Mouse (Mus musculus) limb, embryonic 15.5 days (tissue): Measurements from ENCODE around the gene Slc15a5. TPM values are rescaled to one million over a fixed set of nuclear protein-coding genes. Genes with fewer than 3 reads are reported as not detected.

Experiments
- ATAC-seq: fragments of 200-750 bp; cut with Nextera tagmentation; 2 replicates; pipeline ENCODE4 v1.8.0; 2017; ENCODE audit warnings: low read depth, moderate TSS enrichment; ENCODE audit not compliant: insufficient number of reproducible peaks, low FRiP score, low TSS enrichment
- H3K27ac ChIP-seq: fragments of 300-500 bp; sonication (generic); 2 replicates; pipeline ENCODE4 v1.5.1; 2015; ENCODE audit warnings: moderate library complexity, mild to moderate bottlenecking, inconsistent platforms
- H3K27me3 ChIP-seq: fragments of 300-500 bp; sonication (generic); 2 replicates; pipeline ENCODE4 v1.6.1; 2015; ENCODE audit warnings: inconsistent platforms
- H3K36me3 ChIP-seq: fragments of 300-500 bp; sonication (generic); 2 replicates; pipeline ENCODE4 v1.6.1; 2015; ENCODE audit warnings: inconsistent platforms
- H3K4me1 ChIP-seq: fragments of 300-500 bp; sonication (generic); 2 replicates; pipeline ENCODE4 v1.6.1; 2015; ENCODE audit warnings: inconsistent platforms
- H3K4me2 ChIP-seq: fragments of 300-500 bp; sonication (generic); 2 replicates; pipeline ENCODE4 v1.6.1; 2015; ENCODE audit warnings: mild to moderate bottlenecking, inconsistent platforms
- H3K4me3 ChIP-seq: fragments of 300-500 bp; sonication (generic); 2 replicates; pipeline ENCODE4 v1.5.1; 2015; ENCODE audit warnings: mild to moderate bottlenecking, inconsistent platforms
- H3K9ac ChIP-seq: fragments of 300-500 bp; sonication (generic); 2 replicates; pipeline ENCODE4 v1.6.1; 2015; ENCODE audit warnings: inconsistent platforms
- H3K9me3 ChIP-seq: fragments of 300-500 bp; sonication (generic); 2 replicates; pipeline ENCODE4 v1.6.1; 2016; ENCODE audit warnings: inconsistent platforms
- WGBS: fragments of 180-500 bp; shearing (Covaris S2); methylation state at CpG from one replicate; pipeline ENCODE4 v1.1.7; 2015; 5-methylcytosine and 5-hydroxymethylcytosine counted together
- polyA plus RNA-seq: library from polyadenylated mRNA; unstranded; fragments of >200 nt; fragmentation: Nextera tagmentation; extraction: Ambion mirVana; gene quantifications from 2 replicates; pipeline ENCODE4 v1.2.1, GENCODE M21; 2015

Gene Slc15a5
- polyA plus RNA-seq, 1 experiment from 2014 or later = not detected

- Histone ChIP-seq H3K27me3 (no peaks in the 10 kb centered on the region), H3K36me3 (no peaks in the 10 kb centered on the region), H3K9ac (no peak overlapping the region), H3K9me3 (no peaks in the 10 kb centered on the region), H3K27ac (no peak overlapping the region), H3K4me2 (no peak overlapping the region), H3K4me1 (no peaks in the 10 kb centered on the region), H3K4me3 (no peak overlapping the region)
- WGBS = 83% methylated on average over 5 of the region's 5 CpGs
- ATAC-seq = no peak
Measured at GRCm38 (mm10) chr6:138077681-138078439, 1.9 kb downstream of the Slc15a5 start.

- Histone ChIP-seq H3K9me3 (no peaks in the 10 kb centered on the region), H3K36me3 (no peaks in the 10 kb centered on the region), H3K27me3 (no peaks in the 10 kb centered on the region), H3K4me2 (no peak overlapping the region), H3K4me1 (no peaks in the 10 kb centered on the region), H3K9ac (no peak overlapping the region), H3K27ac (no peak overlapping the region), H3K4me3 (no peak overlapping the region)
- ATAC-seq = no peak
- 94% methylated on average over 1 of the region's 1 CpGs for WGBS
Measured at GRCm38 (mm10) chr6:138075723-138076122, 4.0 kb downstream of the Slc15a5 start.

GRCm38 (mm10) chr6:138073540-138073939 is 6.2 kb downstream of the Slc15a5 start:
- Histone ChIP-seq H3K4me1 (no peaks in the 10 kb centered on the region), H3K9me3 (no peaks in the 10 kb centered on the region), H3K9ac (no peak overlapping the region), H3K27me3 (no peaks in the 10 kb centered on the region), H3K4me2 (no peak overlapping the region), H3K36me3 (no peaks in the 10 kb centered on the region), H3K4me3 (no peak overlapping the region), H3K27ac (no peak overlapping the region)
- ATAC-seq = no peak
- 64% methylated on average over 2 of the region's 2 CpGs for WGBS

GRCm38 (mm10) chr6:138072963-138073339 is 6.8 kb downstream of the Slc15a5 start:
- no peaks in the 10 kb centered on the region for H3K27me3 ChIP-seq
- H3K4me1 ChIP-seq = no peaks in the 10 kb centered on the region
- no peak overlapping the region for H3K4me2 ChIP-seq
- no peak overlapping the region for H3K27ac ChIP-seq
- WGBS = 34% methylated on average over 8 of the region's 8 CpGs
- H3K9ac ChIP-seq = no peak overlapping the region
- no peaks in the 10 kb centered on the region for H3K9me3 ChIP-seq
- no peak for ATAC-seq
- no peaks in the 10 kb centered on the region for H3K36me3 ChIP-seq
- H3K4me3 ChIP-seq = no peak overlapping the region

GRCm38 (mm10) chr6:138072110-138072962 is 7.4 kb downstream of the Slc15a5 start:
- Histone ChIP-seq H3K4me1 (no peaks in the 10 kb centered on the region), H3K36me3 (no peaks in the 10 kb centered on the region), H3K4me2 (no peak overlapping the region), H3K27me3 (no peaks in the 10 kb centered on the region), H3K9ac (no peak overlapping the region), H3K27ac (no peak overlapping the region), H3K9me3 (no peaks in the 10 kb centered on the region), H3K4me3 (no peak overlapping the region)
- no peak for ATAC-seq
- WGBS = 71% methylated on average over 5 of the region's 5 CpGs

- no peak for ATAC-seq
- Histone ChIP-seq H3K27ac (no peak overlapping the region), H3K9me3 (no peaks in the 10 kb centered on the region), H3K9ac (no peak overlapping the region), H3K4me2 (no peak overlapping the region), H3K27me3 (no peaks in the 10 kb centered on the region), H3K4me1 (no peaks in the 10 kb centered on the region), H3K4me3 (no peak overlapping the region), H3K36me3 (no peaks in the 10 kb centered on the region)
- 81% methylated on average over 4 of the region's 4 CpGs for WGBS
Measured at GRCm38 (mm10) chr6:138071505-138072107, 8.1 kb downstream of the Slc15a5 start.

GRCm38 (mm10) chr6:138070720-138071504 is 8.8 kb downstream of the Slc15a5 start:
- Histone ChIP-seq H3K4me1 (no peaks in the 10 kb centered on the region), H3K4me2 (no peak overlapping the region), H3K27me3 (no peaks in the 10 kb centered on the region), H3K36me3 (no peaks in the 10 kb centered on the region), H3K27ac (no peak overlapping the region), H3K9me3 (no peaks in the 10 kb centered on the region), H3K9ac (no peak overlapping the region), H3K4me3 (no peak overlapping the region)
- 88% methylated on average over 13 of the region's 13 CpGs for WGBS
- no peak for ATAC-seq

GRCm38 (mm10) chr6:138069921-138070320 is 9.8 kb downstream of the Slc15a5 start:
- H3K27ac ChIP-seq = no peak overlapping the region
- WGBS = 81% methylated on average over 10 of the region's 10 CpGs

GRCm38 (mm10) chr6:138055572-138055971 is 24.1 kb downstream of the Slc15a5 start:
- ATAC-seq = no peak
- WGBS = 30% methylated on average over 15 of the region's 15 CpGs
- no peaks in the 10 kb centered on the region for H3K36me3 ChIP-seq
- no peak overlapping the region for H3K9ac ChIP-seq
- H3K4me1 ChIP-seq = no peaks in the 10 kb centered on the region
- H3K4me2 ChIP-seq = no peak overlapping the region
- no peaks in the 10 kb centered on the region for H3K9me3 ChIP-seq
- H3K4me3 ChIP-seq = no peak overlapping the region
- no peak overlapping the region for H3K27ac ChIP-seq
- no peaks in the 10 kb centered on the region for H3K27me3 ChIP-seq

More at GRCm38 (mm10) chr6:138069921-138070320, 9.8 kb downstream of the Slc15a5 start:
- Histone ChIP-seq H3K4me2 (no peak overlapping the region), H3K9me3 (no peaks in the 10 kb centered on the region), H3K4me1 (no peaks in the 10 kb centered on the region), H3K9ac (no peak overlapping the region), H3K4me3 (no peak overlapping the region), H3K27me3 (no peaks in the 10 kb centered on the region), H3K36me3 (no peaks in the 10 kb centered on the region)
- ATAC-seq = no peak

GRCm38 (mm10) chr6:138054956-138055355 is 24.8 kb downstream of the Slc15a5 start:
- no peak overlapping the region for H3K4me2 ChIP-seq
- H3K4me1 ChIP-seq = no peaks in the 10 kb centered on the region
- H3K36me3 ChIP-seq = no peaks in the 10 kb centered on the region
- no peak overlapping the region for H3K4me3 ChIP-seq
- ATAC-seq = no peak
- WGBS = 87% methylated on average over 12 of the region's 12 CpGs
- H3K9ac ChIP-seq = no peak overlapping the region
- no peaks in the 10 kb centered on the region for H3K27me3 ChIP-seq
- no peak overlapping the region for H3K27ac ChIP-seq
- no peaks in the 10 kb centered on the region for H3K9me3 ChIP-seq

GRCm38 (mm10) chr6:138054166-138054565 is 25.6 kb downstream of the Slc15a5 start:
- H3K27me3 ChIP-seq = no peaks in the 10 kb centered on the region
- no peaks in the 10 kb centered on the region for H3K4me1 ChIP-seq
- H3K4me3 ChIP-seq = no peak overlapping the region
- no peak for ATAC-seq
- WGBS = 56% methylated on average over 1 of the region's 1 CpGs
- H3K27ac ChIP-seq = no peak overlapping the region
- no peaks in the 10 kb centered on the region for H3K9me3 ChIP-seq
- no peaks in the 10 kb centered on the region for H3K36me3 ChIP-seq
- no peak overlapping the region for H3K9ac ChIP-seq
- no peak overlapping the region for H3K4me2 ChIP-seq
